Mouse (Mus musculus) bone marrow, adult 2 months (tissue): ENCODE results near the gene Hoxa9. TPM values are rescaled to one million over a fixed set of nuclear protein-coding genes. Genes with fewer than 3 reads are reported as not detected.

Source experiments
- H3K27ac ChIP-seq: fragments of 200-500 bp; 2 replicates; pipeline ENCODE4 v1.5.1; 2012; ENCODE audit warnings: low read depth, mild to moderate bottlenecking, control low read depth, inconsistent platforms, low read length; ENCODE audit not compliant: control insufficient read depth, poor library complexity, insufficient read depth
- H3K4me1 ChIP-seq: fragments of 200-500 bp; 2 replicates; pipeline ENCODE4 v1.6.1; 2011; ENCODE audit warnings: low read length; ENCODE audit not compliant: control insufficient read depth, insufficient read depth
- H3K4me3 ChIP-seq: fragments of 200-500 bp; replicated peaks from 2 replicates; pipeline ENCODE3; 2011; ENCODE audit warnings: mild to moderate bottlenecking, low read depth, low read length, control low read depth; ENCODE audit not compliant: control insufficient read depth
- CTCF ChIP-seq: fragments of 200-500 bp; IDR thresholded peaks from 2 replicates; pipeline ENCODE4 v1.5.1; 2011; ENCODE audit warnings: low read length, control low read depth; ENCODE audit not compliant: control insufficient read depth, insufficient read depth
- POLR2A ChIP-seq: fragments of 200-500 bp; IDR thresholded peaks from 2 replicates; pipeline ENCODE4 v1.6.1; 2011; ENCODE audit warnings: low read depth, mild to moderate bottlenecking, control low read depth, low read length, borderline replicate concordance; ENCODE audit not compliant: control insufficient read depth
- WGBS: fragments of 180-500 bp; shearing (Covaris S2); methylation state at CpG from one replicate; pipeline ENCODE4 v1.1.7; 2018; 5-methylcytosine and 5-hydroxymethylcytosine counted together
- polyA plus RNA-seq: library from polyadenylated mRNA; stranded (reverse); fragments of >200 nt; gene quantifications from 2 replicates; pipeline ENCODE4 v1.2.4, GENCODE M21; 2011; ENCODE audit warnings: low replicate concordance; ENCODE audit not compliant: missing spikeins, insufficient read depth, insufficient read length

Hoxa9 gene
- polyA plus RNA-seq, 1 experiment, result 3.8 TPM

DNA sequence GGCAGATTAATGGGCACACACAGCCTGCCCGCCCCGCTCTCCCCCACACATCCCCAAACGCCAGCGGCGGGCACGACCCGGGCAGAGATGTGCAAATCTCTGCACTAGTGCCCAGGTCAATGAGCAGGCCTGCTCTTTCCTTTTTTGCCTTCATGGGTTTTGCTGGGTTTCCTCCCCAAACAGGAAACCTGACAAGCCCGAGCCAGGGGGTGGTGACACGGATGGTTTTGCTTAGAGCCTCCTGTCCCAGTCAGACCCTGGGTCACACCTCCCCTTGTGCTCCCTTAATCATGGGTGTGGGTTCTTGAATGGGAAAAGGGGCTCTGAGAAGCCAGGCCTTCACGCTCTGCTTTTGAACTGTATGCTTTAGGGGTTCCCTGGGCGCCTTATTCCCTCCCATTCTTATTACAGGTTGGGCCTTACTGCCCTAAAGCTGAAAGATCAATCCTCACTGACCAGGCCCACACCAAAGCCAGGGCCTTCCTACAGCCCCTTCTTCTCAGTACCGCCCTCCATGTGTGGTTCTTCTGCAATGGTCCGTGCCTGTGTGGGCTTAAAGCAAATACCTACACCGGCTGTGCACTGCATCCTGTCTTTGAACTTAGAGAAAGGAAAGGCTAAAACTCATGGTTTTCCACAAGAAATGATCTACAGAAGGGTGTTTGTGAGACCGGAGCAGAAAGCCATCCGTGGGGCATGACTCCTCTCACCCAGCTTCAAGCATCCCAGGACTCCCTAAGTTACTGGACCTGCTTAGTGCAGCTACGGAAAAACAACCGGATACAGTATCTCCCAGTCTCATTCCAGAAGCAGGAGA, 21.8 kb downstream of the Hoxa9 start:
- WGBS, result 20% methylated on average over 18 of the region's 18 CpGs
- no peak overlapping the region for H3K4me3 ChIP-seq
- no peak overlapping the region for H3K27ac ChIP-seq
- no peaks in the 10 kb centered on the region; the same call in 1 of the 2 replicates for H3K4me1 ChIP-seq
- TF ChIP-seq POLR2A (no peak), CTCF (no peak)

DNA sequence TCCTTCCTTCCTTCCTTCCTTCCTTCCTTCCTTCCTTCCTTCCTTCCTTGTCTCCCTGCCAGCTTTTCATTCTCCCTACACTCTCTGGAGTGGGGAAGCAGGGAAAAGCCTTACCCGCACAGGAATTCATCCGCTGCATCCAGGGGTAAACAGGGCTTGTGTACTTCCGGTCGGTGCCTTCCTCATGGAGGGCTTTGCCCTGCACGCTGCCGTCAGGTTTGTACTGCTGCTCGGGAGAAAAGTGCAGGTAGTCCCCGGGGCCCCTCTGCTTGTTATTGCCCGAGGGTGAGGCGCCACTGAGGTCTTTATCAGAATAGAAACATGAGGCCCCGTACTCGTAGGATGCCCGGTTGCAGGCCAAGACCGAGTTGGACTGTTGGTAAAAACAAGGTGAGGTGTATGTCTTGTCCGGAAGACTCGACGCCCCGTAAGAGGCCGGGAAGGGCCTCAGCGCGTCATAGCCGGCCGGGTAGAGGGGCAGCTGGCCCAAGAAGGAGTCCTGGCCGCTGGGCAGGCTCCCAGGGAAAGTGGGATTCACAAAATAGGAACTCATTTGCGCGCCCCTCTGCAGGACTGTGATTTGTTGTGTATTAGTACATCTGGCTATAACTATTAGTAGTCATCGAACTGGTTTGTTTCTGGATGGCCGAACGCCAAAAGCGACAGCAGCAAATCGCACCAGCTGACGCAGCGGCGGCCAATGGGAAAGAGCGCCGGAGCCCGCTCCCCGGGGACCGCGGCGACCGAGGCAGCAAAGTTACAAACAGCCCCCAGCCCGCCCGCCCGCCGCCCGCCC, 22.6 kb downstream of the Hoxa9 start, which contains the start of gene Hoxa6:
TSS of gene Hoxa6 (minus strand) at position 651 of the 796 bp plus-strand sequence.
- no peak for TF ChIP-seq POLR2A
- TF ChIP-seq CTCF, result no peak
- Histone ChIP-seq H3K4me1 (no peaks in the 10 kb centered on the region; the same call in 1 of the 2 replicates), H3K27ac (no peak within 1 kb of the TSS), H3K4me3 (no peak within 1 kb of the TSS)
- 22% methylated on average over 47 of the region's 47 CpGs for WGBS

DNA sequence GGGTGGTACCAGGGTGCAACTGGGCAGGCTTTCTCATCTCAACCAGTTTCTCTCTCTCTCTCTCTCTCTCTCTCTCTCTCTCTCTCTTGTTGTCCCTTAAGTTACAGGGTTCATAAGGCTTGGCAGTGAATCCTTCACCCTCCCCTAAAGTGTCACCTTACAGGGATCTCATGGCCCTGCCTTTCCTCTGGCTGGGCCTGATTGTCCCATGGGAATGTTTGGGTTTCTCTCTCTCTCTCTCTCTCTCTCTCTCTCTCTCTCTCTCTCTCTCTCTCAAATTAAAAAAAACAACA, 23.3 kb downstream of the Hoxa9 start:
- TF ChIP-seq POLR2A (no peak), CTCF (no peak)
- Histone ChIP-seq H3K4me3 (no peak overlapping the region), H3K27ac (no peak overlapping the region), H3K4me1 (no peaks in the 10 kb centered on the region; the same call in 1 of the 2 replicates)

DNA sequence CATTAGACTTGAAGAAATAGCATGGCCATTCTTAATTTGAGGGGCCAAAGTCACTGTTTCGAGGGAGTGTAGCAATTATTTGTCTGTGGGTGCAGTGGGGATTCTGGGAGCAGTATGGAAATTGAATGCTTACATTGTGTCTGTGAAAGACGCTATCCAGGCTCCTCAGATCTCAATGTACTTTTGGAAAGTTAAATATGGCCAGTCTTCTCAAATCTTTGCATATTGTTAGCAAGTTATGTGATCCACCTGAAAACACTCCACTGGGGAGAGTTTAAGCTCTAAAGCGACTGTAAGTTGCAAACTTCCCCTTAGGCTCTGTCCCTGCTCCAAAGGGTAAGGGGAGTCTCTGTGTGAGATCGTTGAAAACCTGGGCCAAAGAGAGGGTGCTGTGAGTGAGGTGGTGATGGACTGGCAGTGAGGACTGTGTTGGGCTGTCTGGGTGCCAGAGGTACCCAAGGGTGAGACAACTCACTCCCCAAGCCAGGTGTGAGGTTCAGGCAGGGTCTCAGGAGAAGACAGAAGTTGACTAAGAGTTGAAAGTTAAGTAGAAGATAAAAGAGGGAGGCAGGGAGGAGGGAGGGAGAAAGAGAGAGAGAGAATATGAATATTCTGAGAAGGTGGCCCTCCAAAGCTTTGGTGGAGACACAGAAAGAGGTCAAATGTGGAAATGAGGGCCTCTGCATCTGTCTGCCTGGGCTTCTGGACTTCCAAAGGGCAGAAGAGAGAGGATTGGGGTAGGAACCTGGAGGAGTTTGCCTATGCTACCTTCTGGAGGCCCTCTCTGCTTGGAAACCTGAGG, 23.8 kb downstream of the Hoxa9 start:
- WGBS, result 71% methylated on average over 4 of the region's 4 CpGs
- H3K27ac ChIP-seq, result no peak overlapping the region
- no peak overlapping the region for H3K4me3 ChIP-seq
- no peaks in the 10 kb centered on the region; the same call in 1 of the 2 replicates for H3K4me1 ChIP-seq
- TF ChIP-seq POLR2A (no peak), CTCF (no peak)

DNA sequence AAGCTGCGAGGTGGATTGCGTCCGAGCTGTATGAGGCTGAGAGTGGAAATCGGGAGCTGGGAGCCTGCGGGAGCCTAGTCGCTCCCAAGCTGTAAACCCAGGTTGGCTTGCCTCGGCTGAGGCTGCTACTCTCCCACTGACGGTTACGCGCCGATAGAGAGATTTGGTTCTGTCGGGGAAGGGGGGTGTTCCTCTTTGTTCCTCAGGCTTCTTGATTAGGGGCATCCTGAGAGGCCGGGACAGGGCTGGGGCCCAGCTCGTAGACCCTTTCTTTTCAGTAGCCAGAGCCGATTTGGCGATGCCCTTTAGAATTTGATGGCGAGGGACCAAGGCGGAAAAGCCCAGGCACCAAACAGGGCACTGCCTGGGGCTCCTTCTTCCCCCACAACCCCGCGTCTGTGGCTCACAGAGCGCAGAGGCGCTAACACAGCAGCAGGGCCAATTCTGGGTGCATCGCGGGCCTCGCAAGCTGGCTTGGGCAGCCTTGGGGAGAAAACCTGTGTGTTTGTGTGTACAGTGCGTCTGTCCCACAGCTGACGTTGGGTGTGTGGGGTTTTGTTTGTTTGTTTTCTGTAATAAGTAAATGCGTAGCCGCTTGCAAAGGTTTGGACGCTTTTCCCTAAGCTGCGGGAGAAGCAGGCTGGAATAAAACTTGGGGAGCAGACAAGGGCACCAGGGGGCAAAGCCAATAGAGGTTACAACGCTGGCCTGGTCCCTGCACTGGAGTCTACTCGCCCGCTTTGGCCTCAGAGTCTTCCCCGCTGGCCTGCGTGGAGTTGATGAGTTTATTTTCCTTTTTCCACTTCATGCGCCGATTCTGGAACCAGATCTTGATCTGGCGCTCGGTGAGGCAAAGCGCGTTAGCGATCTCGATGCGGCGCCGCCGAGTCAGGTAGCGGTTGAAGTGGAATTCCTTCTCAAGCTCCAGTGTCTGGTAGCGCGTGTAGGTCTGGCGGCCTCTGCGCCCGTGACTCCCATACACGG, 25.0 kb downstream of the Hoxa9 start:
- WGBS, result 89% methylated on average over 55 of the region's 55 CpGs
- no peak overlapping the region for H3K27ac ChIP-seq
- TF ChIP-seq CTCF (no peak), POLR2A (no peak)

DNA sequence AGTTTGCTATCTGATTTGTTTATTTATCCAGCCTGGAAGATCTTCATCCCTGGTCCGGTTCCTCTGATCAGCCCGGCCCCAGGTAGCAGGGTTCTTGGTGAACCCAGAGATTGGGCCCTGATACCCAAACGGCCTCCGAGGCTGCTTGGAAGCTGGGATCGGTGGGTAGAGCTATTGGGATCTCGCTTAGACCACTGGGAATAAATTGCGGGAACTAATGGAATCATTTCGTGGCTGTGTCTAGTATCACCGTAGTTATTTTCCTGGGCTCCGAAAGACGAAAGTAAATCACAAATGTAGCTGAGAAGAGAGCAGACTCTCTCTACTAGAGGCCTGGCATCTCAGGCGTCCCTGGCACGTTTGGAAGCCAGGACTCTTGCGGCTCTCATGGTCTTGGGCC, 25.7 kb downstream of the Hoxa9 start:
- 88% methylated on average over 14 of the region's 14 CpGs for WGBS
- H3K4me1 ChIP-seq, result no peaks in the 10 kb centered on the region; the same call in 1 of the 2 replicates
- no peak overlapping the region for H3K27ac ChIP-seq
- no peak overlapping the region for H3K4me3 ChIP-seq
- TF ChIP-seq POLR2A (no peak), CTCF (no peak)

More for the DNA sequence above, 25.0 kb downstream of the Hoxa9 start:
- no peaks in the 10 kb centered on the region; the same call in 1 of the 2 replicates for H3K4me1 ChIP-seq
- H3K4me3 ChIP-seq, result no peak overlapping the region
